Mouse (Mus musculus): ENCODE results near the gene Ndufs4.

Ndufs4 gene

GRCm38 (mm10) chr13:114388211-114388965 is at the start of gene Ndufs4:
Gene Ndufs4, minus strand, starts transcription at chr13:114388258.
- no peak for DNase-seq (ENCODE audit: low read depth)

- no peak for DNase-seq (ENCODE audit: low read depth)
Measured at GRCm38 (mm10) chr13:114432491-114432890, 44.4 kb upstream of the Ndufs4 start.

GRCm38 (mm10) chr13:114425230-114425629 is 37.2 kb upstream of the Ndufs4 start:
- no peak for DNase-seq (ENCODE audit: low read depth)

DNA sequence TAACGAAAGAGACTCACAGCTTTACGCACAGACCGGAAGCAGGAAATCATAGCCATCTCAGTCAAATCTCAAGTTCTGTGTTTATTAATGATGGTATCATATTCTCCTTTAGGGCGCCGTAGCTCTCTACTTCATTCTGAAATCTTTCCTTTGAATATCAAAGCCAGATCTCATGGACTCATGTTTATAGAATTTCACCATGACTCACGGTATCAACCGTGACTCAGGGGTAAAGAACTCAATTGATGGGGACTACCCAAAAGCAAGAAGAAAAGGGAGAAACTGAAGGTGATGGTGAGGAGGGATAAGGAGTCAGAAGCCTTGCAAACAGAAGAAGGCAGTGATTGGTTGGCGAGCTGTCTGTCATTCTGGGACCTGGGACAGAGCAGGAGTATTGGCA is 32.2 kb upstream of the Ndufs4 start:
- DNase-seq (ENCODE audit: low read depth): no peak

DNA sequence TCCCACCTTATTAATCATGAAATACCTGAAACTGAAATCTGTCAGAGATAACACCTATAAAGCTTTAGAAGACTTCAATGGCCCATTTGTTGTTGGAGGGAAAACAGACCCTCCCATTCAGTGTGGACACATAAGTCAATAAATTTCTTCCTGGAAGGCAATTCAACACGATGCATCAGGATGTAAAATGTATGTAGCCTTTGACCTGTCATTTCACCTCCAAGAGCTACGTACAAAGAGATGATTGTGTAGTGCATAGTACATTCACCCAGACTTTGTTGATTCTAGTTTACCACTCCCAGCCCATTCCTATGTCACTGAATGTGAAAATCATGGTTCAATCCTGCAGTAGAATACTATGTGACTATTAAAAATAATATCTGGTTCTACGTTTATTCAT is 31.3 kb upstream of the Ndufs4 start:
- DNase-seq (ENCODE audit: low read depth): no peak

DNA sequence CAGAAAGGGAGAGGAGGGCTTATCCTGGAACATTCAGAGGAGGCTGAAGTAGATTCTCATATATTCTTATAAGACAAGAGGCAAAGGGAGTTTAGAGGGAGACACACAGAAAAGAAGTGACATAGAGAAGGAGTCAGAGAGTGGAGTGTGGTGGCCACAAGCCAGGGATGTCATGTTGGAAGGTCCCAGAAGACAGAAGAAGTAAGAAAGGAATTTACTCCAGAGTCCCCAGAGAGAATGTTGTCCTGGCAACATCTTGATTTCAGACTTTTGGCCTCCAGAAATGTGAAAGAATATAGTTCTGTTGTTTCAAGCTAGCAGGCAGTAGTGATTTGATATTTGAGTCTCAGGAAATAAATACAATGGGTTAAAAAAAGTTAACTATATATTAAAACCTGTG is 24.3 kb upstream of the Ndufs4 start:
- no peak for DNase-seq (ENCODE audit: low read depth)

- no peak for DNase-seq (ENCODE audit: low read depth)
Measured at GRCm38 (mm10) chr13:114406866-114407265, 18.8 kb upstream of the Ndufs4 start.

DNA sequence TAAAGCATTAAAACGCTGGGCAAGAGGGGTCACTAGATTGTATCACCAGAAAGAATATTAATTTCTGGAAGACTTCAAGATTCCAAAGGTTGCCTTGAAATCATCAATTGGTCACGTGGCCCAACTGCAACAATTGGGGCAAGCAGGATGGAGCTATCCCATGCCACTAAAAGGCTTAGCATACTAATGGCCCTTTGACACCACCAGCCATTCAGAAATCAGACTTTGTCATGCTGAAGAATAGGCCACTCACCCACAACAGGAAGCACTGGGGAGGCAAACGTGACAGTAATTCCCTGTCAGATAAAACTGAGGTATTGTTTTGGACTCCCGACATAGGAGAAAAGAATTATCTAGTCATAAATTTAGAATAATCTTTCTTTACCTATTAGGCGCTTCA is 18.4 kb upstream of the Ndufs4 start:
- DNase-seq (ENCODE audit: low read depth): no peak

DNA sequence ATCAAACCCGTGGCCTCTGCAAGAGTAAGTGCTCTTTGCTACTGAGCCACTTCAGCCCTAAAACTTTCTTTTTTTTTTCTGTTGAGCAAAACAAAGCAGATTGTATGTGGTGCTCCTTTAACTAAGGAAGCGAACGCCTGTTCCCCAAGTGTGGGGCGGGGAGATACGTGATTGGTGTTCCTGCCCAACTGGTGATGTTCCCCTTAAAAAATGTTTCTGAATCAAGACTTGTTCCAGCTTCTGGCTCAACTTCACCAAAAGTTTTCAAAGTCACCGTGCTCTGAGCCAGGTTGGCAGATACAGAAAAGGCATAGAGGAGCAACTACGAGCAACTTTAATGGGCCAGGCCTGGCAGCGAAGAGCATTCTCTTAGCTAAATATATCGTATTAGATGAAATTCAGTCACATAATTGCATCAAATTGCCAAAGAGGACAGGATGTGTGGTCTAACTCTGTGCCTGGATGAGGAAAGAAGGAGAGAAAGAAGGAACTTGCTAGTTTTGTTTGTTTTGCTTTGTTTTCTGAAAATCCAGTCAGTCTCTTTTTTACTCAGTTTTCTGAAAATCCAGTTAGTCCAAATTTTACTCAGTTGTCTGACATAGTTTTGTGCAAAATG is 17.1 kb upstream of the Ndufs4 start:
- DNase-seq (ENCODE audit: low read depth): no peak

- no peak for DNase-seq (ENCODE audit: low read depth)
Measured at GRCm38 (mm10) chr13:114398906-114399305, 10.8 kb upstream of the Ndufs4 start.

- no peak for DNase-seq (ENCODE audit: low read depth)
Measured at GRCm38 (mm10) chr13:114397281-114397680, 9.2 kb upstream of the Ndufs4 start.

DNA sequence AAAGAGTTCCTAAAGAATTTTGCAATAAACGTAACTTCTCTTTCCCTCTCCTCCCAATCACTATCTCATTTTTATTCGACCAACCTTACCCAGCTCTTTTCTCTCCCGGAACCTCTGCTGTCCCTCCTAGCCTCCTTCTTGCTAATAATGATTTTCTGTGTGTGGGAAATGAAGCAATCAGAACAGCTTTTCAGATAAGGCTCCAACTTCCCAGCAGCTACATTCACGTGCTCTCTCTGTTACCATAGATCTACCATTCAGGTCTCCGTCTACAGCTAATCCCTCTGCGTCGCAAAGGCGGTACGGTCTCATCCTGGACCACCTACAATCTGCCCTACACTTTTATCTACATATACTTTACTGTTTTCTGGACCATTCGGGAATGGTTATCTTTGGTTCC is 8.8 kb upstream of the Ndufs4 start:
- DNase-seq (ENCODE audit: low read depth): no peak

GRCm38 (mm10) chr13:114394784-114395183 is 6.7 kb upstream of the Ndufs4 start:
- DNase-seq (ENCODE audit: low read depth): no peak

DNA sequence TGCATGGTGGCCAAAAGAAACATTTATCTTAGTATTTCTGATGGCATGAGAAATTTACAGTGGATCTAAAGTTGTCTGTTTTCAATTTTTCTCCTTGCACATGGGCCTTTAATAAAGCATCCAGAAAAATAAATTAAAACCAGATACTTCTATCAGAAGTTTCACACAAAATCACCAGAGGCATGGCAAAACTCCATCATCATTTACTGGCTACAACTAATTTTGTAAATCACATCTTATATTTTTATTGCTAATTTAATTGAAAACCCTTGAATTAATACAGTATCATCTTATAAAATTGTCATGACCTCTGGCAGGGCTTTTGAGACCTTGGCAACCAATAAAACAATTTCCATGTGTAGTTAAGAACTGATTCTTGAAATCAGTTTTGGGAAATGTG is 4.4 kb upstream of the Ndufs4 start:
- DNase-seq (ENCODE audit: low read depth): no peak

DNA sequence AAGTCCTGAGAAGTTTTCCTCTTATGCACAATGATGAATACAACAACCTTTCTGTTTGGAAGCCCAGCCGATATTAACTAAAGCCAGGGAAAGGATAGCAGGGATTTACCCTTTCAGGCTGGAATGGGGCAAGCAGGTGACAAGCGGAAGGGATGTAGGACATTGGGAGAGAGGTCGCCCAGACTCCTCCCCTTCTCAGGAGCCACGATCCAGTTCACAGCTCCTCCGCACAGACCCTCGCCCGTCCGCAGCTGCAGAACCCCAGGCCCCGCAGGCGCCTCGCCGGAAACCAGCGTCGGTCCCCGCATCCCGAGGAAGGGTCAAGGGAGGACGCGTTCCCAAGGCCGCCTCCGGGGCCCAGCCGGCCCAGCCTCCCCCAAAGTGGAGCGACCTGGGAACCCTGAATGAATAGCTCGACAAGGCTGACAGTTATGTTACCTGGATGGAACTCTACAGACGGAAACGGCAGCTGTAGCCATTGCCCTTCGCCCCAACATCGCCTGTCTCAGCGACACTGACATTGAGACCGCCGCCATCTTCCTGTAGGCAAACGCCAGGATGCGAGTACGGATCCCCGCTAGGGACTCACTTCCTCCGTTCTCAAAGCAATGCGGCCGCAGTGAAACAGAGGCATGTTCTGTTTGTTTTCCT is 412 bp downstream of the Ndufs4 start:
- DNase-seq (ENCODE audit: low read depth): peak; percentile 81

- no peak for DNase-seq (ENCODE audit: low read depth)
Measured at GRCm38 (mm10) chr13:114387074-114387487, 977 bp downstream of the Ndufs4 start.

DNA sequence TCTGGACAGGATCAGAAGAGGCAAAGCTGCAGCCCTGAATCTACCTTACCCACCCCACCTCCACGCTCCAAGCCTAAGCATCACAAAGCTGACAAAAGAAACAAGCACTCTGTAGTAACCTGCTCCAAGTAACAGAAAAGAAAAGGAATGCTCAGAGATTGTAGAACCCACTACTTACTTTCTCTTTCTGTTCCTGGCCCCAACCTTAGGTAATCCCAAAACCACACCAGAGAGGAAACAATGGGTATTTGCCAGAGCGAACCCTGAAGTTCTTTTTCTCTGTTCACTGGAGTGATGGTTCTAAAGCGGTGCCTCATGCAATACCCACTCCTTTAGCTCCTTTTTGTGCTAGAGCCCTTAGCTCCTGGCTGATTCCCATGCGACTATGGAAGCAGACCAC is 11.5 kb downstream of the Ndufs4 start:
- DNase-seq (ENCODE audit: low read depth): no peak

- DNase-seq (ENCODE audit: low read depth): no peak
Measured at GRCm38 (mm10) chr13:114362086-114362485, 26.0 kb downstream of the Ndufs4 start.

GRCm38 (mm10) chr13:114351321-114351946 is 36.6 kb downstream of the Ndufs4 start:
- no peak for DNase-seq (ENCODE audit: low read depth)

GRCm38 (mm10) chr13:114344979-114345712 is 42.9 kb downstream of the Ndufs4 start:
- DNase-seq (ENCODE audit: low read depth): no peak

DNA sequence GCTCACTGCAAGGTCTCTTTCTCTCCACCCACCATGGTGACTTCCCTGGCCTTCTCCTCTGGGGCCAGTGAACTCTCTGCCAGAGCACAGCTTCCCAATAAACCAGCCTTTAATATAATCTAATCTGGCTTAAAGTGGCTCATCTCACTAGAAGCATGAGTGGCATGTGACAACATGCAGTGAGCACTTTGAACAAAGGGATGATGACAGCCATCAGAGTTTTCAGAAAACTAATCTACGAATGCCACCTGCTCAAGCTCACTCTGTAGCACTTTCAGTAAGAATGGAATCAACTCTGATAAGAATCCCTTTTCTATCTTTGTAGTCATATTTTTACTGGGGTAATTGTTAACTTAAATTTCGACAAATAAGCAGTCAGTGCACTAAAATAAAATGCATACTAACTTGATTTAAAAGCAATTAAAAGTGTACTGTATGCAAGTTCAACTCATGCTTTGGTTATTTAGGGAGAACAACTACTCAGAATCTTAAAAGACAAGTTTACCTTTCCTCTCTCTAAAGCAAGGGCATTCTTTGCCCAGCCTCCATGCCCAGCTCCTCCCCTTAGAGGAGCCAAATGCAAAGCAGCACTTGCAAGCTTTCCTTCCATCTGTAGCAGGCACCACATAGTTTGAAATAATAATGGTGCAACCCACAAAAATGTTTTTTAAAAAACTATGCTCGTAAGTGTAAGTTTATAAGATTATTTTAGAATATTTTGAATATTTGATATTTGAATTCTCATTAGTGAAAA is 43.7 kb downstream of the Ndufs4 start:
- no peak for DNase-seq (ENCODE audit: low read depth)
